Mouse (Mus musculus): ENCODE data around the gene Ndrg3.
"Not testable (repeated sequence)": the region's sequence is repeated elsewhere in the genome, so short reads cannot be mapped to it uniquely, and the experiment has no call there.

The Ndrg3 gene

DNA sequence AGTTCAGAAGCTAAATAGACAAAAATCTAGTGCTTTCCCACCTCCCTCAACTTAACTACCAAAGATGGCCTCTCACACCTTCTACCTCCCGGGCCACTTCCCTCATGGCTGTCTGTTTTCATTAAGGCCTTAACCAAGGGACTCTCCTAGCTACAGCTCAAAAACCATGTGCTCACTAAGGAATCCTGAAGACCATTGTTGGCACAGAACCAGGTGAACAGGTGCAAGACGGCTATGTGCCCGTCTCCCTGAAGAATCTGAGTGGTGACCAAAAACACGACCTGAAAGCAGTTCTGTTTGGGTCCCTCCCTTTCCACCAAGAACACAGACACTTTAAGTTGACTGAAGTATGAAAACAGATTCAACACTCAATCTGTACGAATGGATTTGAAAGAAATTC, 6.4 kb upstream of the Ndrg3 start:
- no peak for DNase-seq (ENCODE audit: low spot score in 2 of 2)

- no peak for DNase-seq (ENCODE audit: low spot score in 2 of 2)
These were observed 4.7 kb upstream of the Ndrg3 start for GRCm38 (mm10) chr2:156996576-156996975.

DNA sequence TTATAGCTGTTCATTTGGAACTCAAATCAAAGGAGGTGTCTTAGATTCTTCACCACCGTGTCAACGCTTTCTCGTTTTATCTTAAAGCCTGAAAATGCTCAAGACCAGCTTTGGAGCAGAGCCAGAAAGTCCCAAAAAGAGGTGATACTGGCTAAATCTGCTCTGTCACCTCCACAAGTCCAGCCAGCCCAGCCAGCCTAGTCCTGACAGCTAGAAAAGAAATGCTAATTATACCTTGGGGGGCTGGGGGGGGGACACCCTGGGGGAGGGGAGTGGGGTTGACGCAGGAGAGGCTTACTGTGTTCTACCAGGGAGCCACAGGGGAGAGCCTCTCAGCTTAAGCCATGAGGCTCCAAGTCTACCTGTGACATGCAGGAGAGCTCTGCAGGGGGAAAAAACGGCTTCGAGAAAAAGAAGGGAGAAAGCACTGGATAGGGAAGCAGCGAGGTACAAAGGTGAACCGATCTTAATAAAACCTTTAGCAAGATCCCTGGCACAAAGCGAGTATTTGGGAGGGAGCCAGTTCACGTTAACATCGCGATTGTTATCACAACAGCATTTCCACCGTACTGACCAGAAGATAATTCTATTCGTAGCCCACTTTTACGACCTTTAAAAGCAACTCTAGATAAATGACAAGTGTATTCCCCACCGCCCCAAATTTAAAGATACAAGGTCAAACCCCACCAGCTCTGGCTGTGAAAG, 977 bp downstream of the Ndrg3 start:
- no peak for DNase-seq (ENCODE audit: low spot score in 2 of 2)

DNA sequence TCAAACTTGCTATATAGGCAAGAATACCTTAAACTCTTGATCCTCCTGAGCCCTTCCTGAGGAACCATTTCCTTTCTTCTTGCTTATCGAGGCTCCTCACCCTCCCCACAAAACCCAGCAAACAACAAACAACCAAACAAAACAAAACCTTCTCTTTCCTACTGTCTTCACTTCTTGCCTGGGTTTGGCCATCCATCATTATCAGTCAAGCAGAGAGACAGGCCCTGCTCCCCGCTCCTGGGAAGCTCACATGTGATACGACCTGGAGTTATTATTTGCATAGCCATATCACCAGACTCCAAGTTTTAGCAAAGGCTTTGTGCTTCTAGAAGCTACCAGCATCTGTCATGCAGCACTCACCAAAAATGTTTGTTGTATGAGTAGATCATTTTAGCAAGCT, 4.5 kb downstream of the Ndrg3 start:
- DNase-seq (ENCODE audit: low spot score in 2 of 2) = no peak

DNA sequence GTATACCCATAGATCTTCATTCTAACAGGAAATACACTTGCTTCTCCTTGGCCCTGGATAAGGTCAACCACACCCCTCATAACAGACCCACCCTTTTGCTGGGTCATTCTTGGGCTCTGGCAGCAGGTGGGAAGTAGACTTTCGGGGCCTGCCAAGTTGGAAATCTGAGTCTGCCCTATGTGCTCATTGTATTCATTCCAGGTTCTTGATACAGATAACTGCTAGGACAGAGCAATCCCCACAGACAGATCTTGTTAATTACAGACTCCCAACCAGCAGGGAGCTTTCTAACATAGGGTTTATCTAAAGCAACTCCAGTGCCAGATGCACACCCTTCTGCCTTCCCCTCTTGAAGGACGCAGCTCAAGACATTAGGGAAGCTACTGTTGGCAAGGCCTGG, 9.0 kb downstream of the Ndrg3 start:
- DNase-seq (ENCODE audit: low spot score in 2 of 2) = no peak

- DNase-seq (ENCODE audit: low spot score in 2 of 2) = no peak
These were observed 10.6 kb downstream of the Ndrg3 start for GRCm38 (mm10) chr2:156981291-156981690.

- DNase-seq (ENCODE audit: low spot score in 2 of 2) = no peak
These were observed 11.8 kb downstream of the Ndrg3 start for GRCm38 (mm10) chr2:156980059-156980458.

GRCm38 (mm10) chr2:156976711-156977110, 15.1 kb downstream of the Ndrg3 start:
- no peak for DNase-seq (ENCODE audit: low spot score in 2 of 2)

GRCm38 (mm10) chr2:156974967-156975366, 16.9 kb downstream of the Ndrg3 start:
- DNase-seq (ENCODE audit: low spot score in 2 of 2) = no peak

DNA sequence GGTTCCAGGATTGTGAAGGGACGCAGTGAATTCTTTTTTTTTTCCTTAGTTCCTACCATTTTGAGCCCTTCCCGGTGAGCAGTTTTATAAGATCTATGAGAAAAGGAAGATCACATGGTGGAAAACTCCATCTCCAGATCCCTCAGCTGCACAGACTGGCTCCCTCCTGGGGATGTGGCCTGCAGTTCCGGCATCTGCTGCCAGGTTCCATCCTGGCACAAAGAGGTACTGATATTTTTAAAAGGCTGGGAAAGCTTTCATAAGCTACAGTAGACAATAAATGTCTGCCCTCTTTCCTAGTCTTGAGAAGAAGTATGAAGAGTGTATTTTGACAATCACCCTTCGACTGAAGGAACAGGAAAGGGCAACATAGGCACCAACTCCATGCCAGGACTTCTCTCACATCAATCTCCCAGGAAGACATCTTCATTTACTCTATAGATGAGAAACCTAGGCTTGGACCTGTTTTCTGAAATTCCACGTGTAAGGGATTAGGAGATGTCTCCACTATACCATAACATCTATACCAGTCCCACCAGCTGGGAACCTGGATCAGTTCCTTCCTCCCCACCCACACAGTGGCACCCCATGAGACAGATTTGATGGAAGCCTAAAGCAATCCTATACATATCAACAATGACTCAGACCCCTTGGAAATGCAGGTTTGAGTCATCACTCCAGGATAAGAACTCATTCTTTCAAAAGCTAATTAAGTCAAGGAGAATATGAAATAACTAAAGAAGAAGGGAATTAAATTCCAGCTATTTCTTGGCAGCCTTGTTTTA, 18.3 kb downstream of the Ndrg3 start:
- DNase-seq (ENCODE audit: low spot score in 2 of 2) = peak in 1 of 2 experiments; percentile 62

- DNase-seq (ENCODE audit: low spot score in 2 of 2) = no peak
These were observed 21.6 kb downstream of the Ndrg3 start for GRCm38 (mm10) chr2:156970253-156970652.

GRCm38 (mm10) chr2:156968501-156968900, 23.4 kb downstream of the Ndrg3 start:
- no peak for DNase-seq (ENCODE audit: low spot score in 2 of 2)

DNA sequence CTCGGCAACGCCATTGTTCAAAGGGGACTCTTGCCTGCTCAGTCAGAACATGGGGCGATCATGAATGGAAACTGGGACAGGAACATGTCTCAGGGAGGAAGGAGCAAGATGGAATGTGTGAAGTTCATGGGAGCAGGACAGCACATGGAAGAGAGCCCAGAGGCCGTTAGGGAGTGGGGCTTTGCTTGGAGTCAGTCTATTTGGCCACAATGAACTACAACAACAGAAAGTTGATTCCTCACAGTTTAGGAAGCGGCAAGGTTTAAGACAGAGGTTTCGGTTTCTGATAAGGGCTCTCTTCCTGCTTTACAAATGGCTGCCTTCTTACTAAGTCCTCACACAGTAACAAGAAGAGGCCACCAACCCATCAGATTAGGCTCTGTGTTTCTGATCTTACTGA, 24.5 kb downstream of the Ndrg3 start:
- no peak for DNase-seq (ENCODE audit: low spot score in 2 of 2)

DNA sequence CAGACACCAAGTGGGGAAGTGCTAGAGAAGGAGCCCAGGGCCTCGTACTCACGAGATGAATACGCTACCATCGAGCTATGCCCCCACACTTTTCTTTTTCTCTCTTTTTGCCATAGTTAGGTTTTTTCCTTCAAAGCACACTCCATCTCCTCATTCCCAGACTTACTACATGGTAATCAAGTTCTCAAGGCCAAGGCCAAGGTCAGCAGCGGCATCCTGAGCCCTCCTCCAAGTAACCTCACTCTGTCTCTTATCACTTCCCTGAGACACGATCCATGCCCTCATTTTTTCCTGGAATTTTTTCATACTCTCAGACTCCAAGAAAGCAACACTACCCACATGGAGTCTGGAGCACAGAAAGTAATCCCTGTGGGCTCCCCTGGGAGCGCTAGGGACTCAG, 28.0 kb downstream of the Ndrg3 start:
- DNase-seq (ENCODE audit: low spot score in 2 of 2) = no peak

DNA sequence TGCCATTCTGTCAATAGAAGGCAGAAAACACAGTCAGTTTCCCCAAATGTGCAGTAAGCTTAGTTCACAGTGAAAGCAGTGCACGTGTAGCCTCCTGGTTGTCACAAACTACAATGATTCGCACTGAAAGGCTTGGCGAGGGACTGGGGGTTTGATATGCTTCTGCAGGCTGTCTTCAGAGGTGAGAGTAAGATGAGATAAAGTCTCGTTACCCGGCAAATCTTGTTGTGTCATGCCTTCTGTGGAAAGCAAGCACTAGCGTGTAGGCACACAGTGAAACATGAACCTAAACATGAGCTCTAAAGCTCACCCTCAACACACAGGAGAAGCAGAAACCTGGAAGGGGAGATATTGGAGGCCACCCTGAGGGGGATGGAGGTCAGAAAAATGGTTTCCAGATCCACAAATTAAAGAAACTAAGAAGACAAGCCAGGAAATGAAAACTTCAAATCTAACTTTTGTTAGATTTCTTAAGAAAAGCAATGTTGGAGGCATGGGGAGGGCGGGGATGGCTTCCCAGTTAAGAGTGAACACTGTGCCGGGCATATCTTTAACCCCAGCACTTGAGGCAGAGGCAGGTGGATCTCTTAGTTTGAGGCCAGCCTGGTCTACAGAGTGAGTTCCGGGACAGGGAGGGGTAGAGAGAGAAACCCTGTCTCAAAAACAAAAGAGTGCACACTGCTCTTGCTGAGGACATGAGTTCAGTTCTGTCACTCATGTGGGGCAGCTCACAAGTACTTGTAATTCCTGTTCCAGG, 33.2 kb downstream of the Ndrg3 start:
- no peak for DNase-seq (ENCODE audit: low spot score in 2 of 2)

DNA sequence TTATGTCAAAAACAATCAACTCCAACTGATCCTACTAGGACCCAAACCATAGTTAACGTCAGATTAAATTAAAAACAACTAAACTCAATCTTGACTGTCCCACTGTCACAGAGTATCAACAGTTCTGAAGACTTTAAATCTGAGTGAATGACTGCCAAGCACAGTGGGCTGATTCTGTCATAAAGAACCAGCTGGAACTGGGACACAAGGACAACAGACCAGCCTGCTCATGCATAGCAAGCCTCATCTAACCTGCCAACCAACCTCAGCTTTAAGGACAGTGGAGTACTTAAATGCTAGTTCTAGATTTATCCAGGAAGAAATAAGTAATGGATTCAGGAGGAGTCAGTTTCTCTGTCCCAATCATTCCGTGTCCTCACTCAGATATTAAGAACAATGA, 34.8 kb downstream of the Ndrg3 start:
- DNase-seq (ENCODE audit: low spot score in 2 of 2) = no peak

DNA sequence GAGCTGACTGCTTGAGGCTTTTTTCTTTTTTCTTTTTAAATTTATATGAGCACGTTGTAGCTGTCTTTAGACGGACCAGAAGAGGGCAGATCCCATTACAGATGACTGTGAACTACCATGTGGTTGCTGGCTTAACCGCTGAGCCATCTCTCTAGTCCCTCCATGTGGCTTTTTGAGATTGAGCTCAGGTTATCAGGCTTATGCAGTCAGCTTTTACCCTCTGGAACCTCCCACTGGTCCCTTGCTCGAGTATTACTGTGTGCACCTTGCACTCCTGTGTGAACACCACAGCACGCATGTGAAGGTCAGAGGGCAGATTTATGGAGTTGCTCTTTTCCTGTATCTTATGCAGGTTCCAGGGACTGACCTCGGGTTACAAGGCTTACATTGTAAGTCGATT, 35.5 kb downstream of the Ndrg3 start:
- DNase-seq (ENCODE audit: low spot score in 2 of 2) = no peak

- no peak for DNase-seq (ENCODE audit: low spot score in 2 of 2)
These were observed 37.4 kb downstream of the Ndrg3 start for GRCm38 (mm10) chr2:156954463-156954862.

GRCm38 (mm10) chr2:156951301-156952094, 40.4 kb downstream of the Ndrg3 start:
- no peak for DNase-seq (ENCODE audit: low spot score in 2 of 2)

DNA sequence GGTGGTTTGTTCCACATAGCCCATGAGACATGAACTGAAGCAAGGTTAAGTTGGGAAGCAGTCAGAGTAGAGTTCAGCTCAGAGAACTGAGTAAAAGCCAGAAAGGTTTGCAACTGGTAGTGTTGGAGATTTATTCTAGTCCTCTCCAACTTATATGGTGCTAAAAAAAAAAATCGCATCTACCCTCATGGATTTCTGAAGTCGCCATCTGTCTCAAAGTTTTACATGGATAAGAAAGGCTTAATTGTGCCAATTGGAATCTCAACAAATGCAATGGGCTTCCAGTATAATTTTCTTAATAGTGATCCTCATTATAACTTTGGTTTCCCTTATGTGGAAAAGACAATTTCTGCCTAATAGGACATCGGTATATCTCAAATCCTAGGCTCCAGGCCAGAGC, 41.0 kb downstream of the Ndrg3 start:
- no peak for DNase-seq (ENCODE audit: low spot score in 2 of 2)

- not testable (repeated sequence) for DNase-seq (ENCODE audit: low spot score in 2 of 2)
These were observed 50.3 kb downstream of the Ndrg3 start for GRCm38 (mm10) chr2:156941523-156941922.

GRCm38 (mm10) chr2:156939926-156940325, 51.9 kb downstream of the Ndrg3 start:
- not testable (repeated sequence) for DNase-seq (ENCODE audit: low spot score in 2 of 2)
